Mouse (Mus musculus): ENCODE data around the gene Arhgef18.

DNA sequence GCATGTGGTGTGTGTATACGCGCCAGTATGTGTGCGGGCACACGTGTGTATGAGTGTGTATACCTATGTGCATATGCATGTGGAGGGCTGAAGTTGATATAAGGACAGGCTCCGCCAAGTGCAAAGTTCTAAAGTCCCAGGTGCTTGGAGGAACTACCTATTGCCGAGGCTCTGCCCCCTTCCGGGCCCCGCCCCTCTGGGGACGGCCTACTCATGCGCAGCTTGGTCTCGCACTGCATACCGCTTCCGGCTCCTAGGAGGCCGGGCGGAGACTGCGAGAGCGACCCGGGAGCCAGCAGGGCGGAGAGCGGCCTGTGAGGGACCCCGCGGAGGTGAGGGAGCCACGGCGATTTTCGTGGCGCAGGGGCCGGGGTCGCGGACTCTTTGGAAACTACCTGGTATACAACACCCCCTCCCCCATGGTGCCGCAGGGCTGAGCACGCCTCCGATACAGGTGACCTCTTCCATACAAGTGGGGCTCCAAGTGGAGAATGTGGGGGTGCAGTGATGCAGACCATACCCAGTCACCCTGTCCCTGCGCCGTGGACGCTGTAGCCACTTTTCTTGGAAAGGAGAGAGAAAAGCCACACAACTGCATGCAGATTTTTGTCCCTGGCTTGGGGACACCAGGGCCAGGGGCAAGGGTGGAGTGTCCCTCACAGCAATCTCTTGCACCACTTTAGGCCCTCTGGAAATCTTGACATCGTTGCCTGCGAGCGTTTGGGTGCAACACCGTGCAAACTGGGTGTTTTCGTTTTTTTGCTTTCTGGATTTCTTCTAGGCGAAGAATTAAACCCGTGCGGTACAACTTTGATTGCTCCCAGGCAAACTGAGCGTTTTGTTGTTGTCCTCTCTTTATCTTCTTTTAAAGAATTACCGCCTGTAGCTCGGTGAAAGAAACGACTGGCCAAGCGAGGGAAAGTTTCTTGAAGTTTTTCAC is at the start of gene Arhgef18:
- TF ChIP-seq POLR2A (IDR thresholded peaks at IDR 0.05; ENCODE audit: borderline replicate concordance, extremely low read depth, low read depth, low read length) = peak; percentile 72
- no peak for TF ChIP-seq CTCF (IDR thresholded peaks at IDR 0.05; ENCODE audit: insufficient read depth, low read length)
